Mouse (Mus musculus): ENCODE results near the gene Olfr1396.

DNA sequence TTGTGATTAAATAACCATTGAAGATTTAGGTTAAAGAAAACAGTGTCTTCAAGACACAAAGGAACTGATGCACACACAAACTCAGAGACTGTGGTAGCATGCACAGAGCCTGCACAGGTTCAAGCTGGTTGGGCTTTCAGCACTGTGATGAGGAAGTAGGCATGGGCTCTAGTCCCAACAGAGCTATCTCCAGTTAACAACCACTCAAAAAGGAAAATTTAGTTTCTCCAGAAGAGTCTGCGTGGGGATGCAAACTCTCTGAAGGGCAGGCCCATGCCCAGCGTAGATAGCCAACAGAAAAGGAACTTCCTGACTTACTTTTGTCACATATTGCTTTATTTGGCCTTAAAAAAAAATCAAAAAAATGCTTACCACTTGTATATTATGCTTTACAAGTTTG is 21.9 kb downstream of the Olfr1396 start:
- no peak for TF ChIP-seq CTCF (IDR thresholded peaks at IDR 0.05; ENCODE audit: borderline replicate concordance, insufficient read depth, low read depth, low read length)
- TF ChIP-seq POLR2A (IDR thresholded peaks at IDR 0.05; ENCODE audit: borderline replicate concordance, insufficient read depth, low read length): no peak
